Mouse (Mus musculus) central nervous system, embryonic 18 days (tissue): ENCODE results near the gene Olfr310. TPM values are rescaled to one million over a fixed set of nuclear protein-coding genes. Genes with fewer than 3 reads are reported as not detected.

Source experiments
- polyA plus RNA-seq: library from polyadenylated mRNA; depleted of rRNA; stranded (reverse); fragments of >200 nt; gene quantifications from 2 replicates; pipeline ENCODE4 v1.2.3, GENCODE M21; 2012; rRNA removed

The Olfr310 gene
- not detected in 2 replicates for polyA plus RNA-seq

DNA sequence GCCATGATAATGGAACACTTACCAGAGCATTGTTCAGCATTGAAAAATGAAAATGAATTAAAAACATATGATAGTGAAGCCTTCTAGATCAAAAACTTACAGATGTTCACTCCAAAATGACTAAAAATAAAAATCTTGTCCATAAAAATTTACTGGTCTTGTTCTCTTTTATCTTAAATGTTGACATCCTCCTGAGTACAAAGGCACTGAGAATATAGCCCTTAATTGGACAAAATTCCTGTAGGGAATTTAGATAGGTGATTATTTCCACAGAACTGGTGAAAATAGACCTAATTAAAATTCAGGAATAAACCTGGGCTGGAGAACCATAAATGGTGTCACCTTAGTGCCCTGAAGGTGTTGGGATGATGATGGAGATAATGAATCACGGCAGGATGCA, at the start of gene Olfr310:
Gene Olfr310, minus strand, starts transcription at position 101 of the 400 bp plus-strand sequence.

GRCm38 (mm10) chr7:86325530-86325929, 48.6 kb upstream of the Olfr310 start, which contains the start of gene Olfr308:
Olfr308 (minus strand) TSS chr7:86325630.

DNA sequence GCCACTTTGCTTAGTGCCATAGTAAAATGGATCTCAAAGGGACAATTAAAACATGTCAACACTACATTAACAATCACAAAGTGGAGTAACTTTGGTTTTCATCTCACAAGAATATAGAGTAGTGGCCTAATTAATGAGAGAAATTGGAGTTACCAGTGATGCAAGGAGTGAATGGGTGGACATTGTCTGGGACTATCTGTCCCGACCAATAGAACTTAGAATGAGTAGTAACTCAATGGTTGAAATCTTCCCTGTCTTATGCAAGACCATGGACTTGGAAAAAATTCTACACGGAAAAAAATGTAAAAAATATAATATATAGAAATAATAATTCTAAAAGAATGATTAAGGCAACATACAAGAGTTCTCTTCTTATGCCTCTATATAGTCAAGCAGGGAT, 36.6 kb upstream of the Olfr310 start, which contains the start of gene Olfr309:
Gene Olfr309, minus strand, starts transcription at position 101 of the 400 bp plus-strand sequence.

DNA sequence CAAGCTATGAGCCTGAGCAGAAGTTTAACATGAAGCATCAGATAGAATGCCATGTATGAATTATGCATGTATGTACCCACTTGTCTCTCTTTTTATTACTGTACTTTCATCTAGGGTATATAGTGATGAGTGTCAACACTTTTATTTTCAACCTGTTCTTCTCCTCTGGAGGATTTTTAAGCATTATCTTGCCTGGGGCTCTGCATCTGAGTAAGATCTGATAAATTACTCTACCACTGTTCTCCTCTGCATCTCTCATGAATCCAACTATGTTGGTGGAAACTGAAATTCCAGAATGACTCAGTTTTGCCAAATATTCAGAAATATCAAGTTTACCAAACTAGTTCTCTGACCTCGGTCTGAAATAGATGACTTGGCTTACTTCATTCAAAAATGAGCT, 30.8 kb downstream of the Olfr310 start, which contains the start of gene Vmn2r76:
Gene Vmn2r76, minus strand, starts transcription at position 101 of the 400 bp plus-strand sequence.

Other genes with a start within 250 kb of the Olfr310 start
- not detected in 2 replicates for gene Vmn2r75, start 105.4 kb downstream of the Olfr310 start, polyA plus RNA-seq
- gene Vmn2r76, start 30.9 kb downstream of the Olfr310 start, polyA plus RNA-seq = not detected in 2 replicates
- gene Olfr309, start 36.5 kb upstream of the Olfr310 start, polyA plus RNA-seq = not detected in 2 replicates
- gene Olfr308, start 48.5 kb upstream of the Olfr310 start, polyA plus RNA-seq = not detected in 2 replicates
- gene Olfr307, start 60.4 kb upstream of the Olfr310 start, polyA plus RNA-seq = not detected in 2 replicates
- not detected in 2 replicates for gene Olfr305, start 89.8 kb upstream of the Olfr310 start, polyA plus RNA-seq
- gene Olfr304, start 109.5 kb upstream of the Olfr310 start, polyA plus RNA-seq = not detected in 2 replicates
- not detected in 2 replicates for gene Olfr303, start 120.6 kb upstream of the Olfr310 start, polyA plus RNA-seq
- not detected in 2 replicates for gene Olfr301, start 126.7 kb upstream of the Olfr310 start, polyA plus RNA-seq
- gene Olfr299, start 182.7 kb upstream of the Olfr310 start, polyA plus RNA-seq = not detected in 2 replicates
- gene Olfr298, start 215.3 kb upstream of the Olfr310 start, polyA plus RNA-seq = not detected in 2 replicates
- not detected in 2 replicates for gene Olfr297, start 242.8 kb upstream of the Olfr310 start, polyA plus RNA-seq